8 mouse cellular contexts compared by ENCODE assay signal in the genomic region with DNA sequence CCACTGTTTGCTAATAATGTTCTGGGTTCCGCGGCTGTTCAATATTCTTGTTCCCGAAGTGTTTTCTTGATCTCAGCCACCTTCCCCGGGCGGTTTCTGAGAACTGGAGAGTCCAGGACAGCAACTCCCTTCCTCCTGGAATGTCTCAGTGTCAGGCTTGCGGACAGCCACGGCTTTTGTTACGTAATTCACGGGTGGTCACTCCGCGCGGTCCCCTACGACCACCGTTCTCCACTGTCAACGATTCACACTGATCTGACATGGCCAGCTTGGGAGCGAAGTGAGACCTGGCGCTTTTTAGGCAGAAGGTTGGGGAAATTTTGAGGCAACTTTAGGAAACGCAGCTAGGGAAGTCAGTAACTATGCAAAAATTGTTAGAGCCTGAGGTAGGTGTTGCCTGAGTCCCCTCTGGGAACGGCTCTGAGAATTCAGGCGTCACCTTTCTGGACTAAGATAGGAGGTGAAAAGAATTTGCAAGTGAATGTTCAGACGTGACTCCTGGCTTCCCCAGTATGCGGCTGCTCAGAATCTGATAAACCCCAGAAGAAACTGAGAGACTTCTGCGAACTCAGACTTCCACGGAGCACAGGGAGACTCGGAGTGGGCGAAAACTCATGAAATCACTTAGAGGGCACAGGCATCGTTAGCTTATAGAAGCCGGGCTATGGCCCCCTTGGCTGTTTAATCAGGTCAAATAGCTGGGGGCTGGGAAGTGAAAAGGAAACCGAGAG. TPM values are rescaled to one million over a fixed set of nuclear protein-coding genes. Genes with fewer than 3 reads are reported as not detected.
DNase-seq lines count a peak whose midpoint lies in the region; ATAC-seq and TF ChIP-seq lines count a peak whose summit lies in the region.

No protein-coding gene starts in this region.

- no peak for TF ChIP-seq CTCF in bone marrow, adult 2 months (IDR thresholded peaks at IDR 0.05; ENCODE audit: control insufficient read depth, insufficient read depth, low read length)
- no peak for TF ChIP-seq CTCF in embryonic fibroblast, embryonic 13.5 days (IDR thresholded peaks at IDR 0.05; ENCODE audit: borderline replicate concordance, insufficient read depth, low read length)

- whole genome bisulfite sequencing in bone marrow, adult 2 months, result 1% methylated on average over 29 of the region's 29 CpGs
- WGBS in hindbrain, embryonic 13.5 days, result under 1% methylated on average over 29 of the region's 29 CpGs
- 1% methylated on average over 29 of the region's 29 CpGs for WGBS in neural tube, embryonic 11.5 days

- H3K9ac ChIP-seq in hindbrain, embryonic 13.5 days, result peak overlapping the region; percentile 65
- peak overlapping the region; percentile 3 for H3K9ac ChIP-seq in neural tube, embryonic 11.5 days (ENCODE audit: low read length)

- no peaks in the 10 kb centered on the region; the same call in 1 of the 2 replicates for H3K4me1 ChIP-seq in bone marrow, adult 2 months (ENCODE audit: control insufficient read depth, insufficient read depth, low read length)
- H3K4me1 ChIP-seq in embryonic fibroblast, embryonic 13.5 days (ENCODE audit: control insufficient read depth, insufficient read depth, low read length), result no peaks in the 10 kb centered on the region; the same call in 1 of the 2 replicates
- H3K4me1 ChIP-seq in hindbrain, embryonic 13.5 days (replicated peaks), result peaks cover 31% of the 10 kb centered on the region
- peaks cover 17% of the 10 kb centered on the region for H3K4me1 ChIP-seq in neural tube, embryonic 11.5 days (ENCODE audit: control insufficient read depth, insufficient read depth, low read length)

- peak overlapping the region; percentile 96 for H3K4me2 ChIP-seq in hindbrain, embryonic 13.5 days
- H3K4me2 ChIP-seq in neural tube, embryonic 11.5 days (ENCODE audit: low read depth), result peak overlapping the region; percentile 98

- intact Hi-C loops in left cerebral cortex, postnatal 14 days (cut with DNase I), result loop anchor here (5.0 kb wide), 2 partner anchors 76 to 376 kb away; no protein-coding TSS in a partner anchor

- DNase-seq in left cerebral cortex, adult 18-20 months (ENCODE audit: low spot score in 2 of 2), result peak; percentile 6 to 14
- no peak for DNase-seq in left cerebral cortex, postnatal 14 days (ENCODE audit: low spot score in 2 of 2)
- peak; percentile 51 for DNase-seq in liver
- peak; percentile 49 for DNase-seq in neural tube, embryonic 11.5 days (ENCODE audit: low spot score)

- ATAC-seq in hindbrain, embryonic 13.5 days (ENCODE audit: low FRiP score), result no peak
- no peak for ATAC-seq in neural tube, embryonic 11.5 days (ENCODE audit: insufficient read depth, low FRiP score, low TSS enrichment)
- ATAC-seq in granulocyte monocyte progenitor cell, adult 5-6 weeks (replicated peaks; ENCODE audit: poor library complexity, severe bottlenecking), result no peak

- H3K9me3 ChIP-seq in hindbrain, embryonic 13.5 days, result no peaks in the 10 kb centered on the region
- no peaks in the 10 kb centered on the region for H3K9me3 ChIP-seq in neural tube, embryonic 11.5 days (ENCODE audit: control insufficient read depth, low read length)

- TF ChIP-seq POLR2A in bone marrow, adult 2 months (IDR thresholded peaks at IDR 0.05; ENCODE audit: borderline replicate concordance, control insufficient read depth, low read depth, low read length), result no peak
- no peak for TF ChIP-seq POLR2A in embryonic fibroblast, embryonic 13.5 days (IDR thresholded peaks at IDR 0.05; ENCODE audit: low read depth, low read length)

- peak overlapping the region; percentile 40 for H3K4me3 ChIP-seq in bone marrow, adult 2 months (replicated peaks; ENCODE audit: control insufficient read depth, low read depth, low read length)
- peak overlapping the region; percentile 35 for H3K4me3 ChIP-seq in embryonic fibroblast, embryonic 13.5 days (ENCODE audit: insufficient read depth, low read length)
- H3K4me3 ChIP-seq in hindbrain, embryonic 13.5 days, result peak overlapping the region; percentile 85
- peak overlapping the region; percentile 71 for H3K4me3 ChIP-seq in neural tube, embryonic 11.5 days (ENCODE audit: low read depth, low read length)

- H3K36me3 ChIP-seq in hindbrain, embryonic 13.5 days, result no peaks in the 10 kb centered on the region
- H3K36me3 ChIP-seq in neural tube, embryonic 11.5 days (ENCODE audit: control insufficient read depth, insufficient read depth, low read length), result no peaks in the 10 kb centered on the region

- H3K27ac ChIP-seq in bone marrow, adult 2 months (ENCODE audit: control insufficient read depth, insufficient read depth, low read depth, low read length, poor library complexity), result no peak overlapping the region
- no peak overlapping the region for H3K27ac ChIP-seq in embryonic fibroblast, embryonic 13.5 days (ENCODE audit: insufficient read depth, low read length)
- H3K27ac ChIP-seq in hindbrain, embryonic 13.5 days, result no peak overlapping the region
- no peak overlapping the region for H3K27ac ChIP-seq in neural tube, embryonic 11.5 days (ENCODE audit: low read depth, low read length)

- H3K27me3 ChIP-seq in hindbrain, embryonic 13.5 days, result 0 out of 2 replicates have a peak, but pooled peaks cover 6% of the 10 kb centered on the region
- 0 out of 2 replicates have a peak, but pooled peaks cover 5% of the 10 kb centered on the region for H3K27me3 ChIP-seq in neural tube, embryonic 11.5 days (ENCODE audit: control insufficient read depth, insufficient read depth, low read length)

RNA-seq across cellular contexts. Expression of gene Dpf3, which starts 0.9 kb away (rescaled TPM):
- 1 to 10 TPM; 4.9 to 5.6 TPM for total RNA-seq in left cerebral cortex, adult 18-20 months (2021)
- 1 to 10 TPM; 6.7 to 7.5 TPM for total RNA-seq in left cerebral cortex, postnatal 14 days (2021)
- polyA plus RNA-seq in bone marrow, adult 2 months (2011; ENCODE audit: insufficient read depth, insufficient read length, low replicate concordance, missing spikeins), result 24.7 and 25.6 TPM in 2 replicates
- not detected in 2 replicates for polyA plus RNA-seq in embryonic fibroblast, embryonic 13.5 days (2011; ENCODE audit: insufficient read length, low read depth, missing spikeins)
- polyA plus RNA-seq in hindbrain, embryonic 13.5 days (2015; fragmentation: Nextera tagmentation; extraction: Ambion mirVana), result 26.9 and 27.7 TPM in 2 replicates
- 10.8 and 11.0 TPM in 2 replicates for polyA plus RNA-seq in neural tube, embryonic 11.5 days (2014; fragmentation: Nextera tagmentation; extraction: Ambion mirVana)
- not detected in 2 replicates for total RNA-seq in granulocyte monocyte progenitor cell, adult 5-6 weeks (2014; fragmentation: Nextera tagmentation)
- 0.31 and 2.2 TPM in 2 replicates for total RNA-seq in granulocyte monocyte progenitor cell, adult 5-6 weeks (2017)

RNA-seq across cellular contexts. Expression of gene Dcaf4, which starts 31.9 kb away (rescaled TPM):
- total RNA-seq in left cerebral cortex, adult 18-20 months (2021), result 10 to 100 TPM; 25.9 to 27.0 TPM
- 10 to 100 TPM; 25.8 to 28.9 TPM for total RNA-seq in left cerebral cortex, postnatal 14 days (2021)
- polyA plus RNA-seq in bone marrow, adult 2 months (2011; ENCODE audit: insufficient read depth, insufficient read length, low replicate concordance, missing spikeins), result 12.0 and 22.7 TPM in 2 replicates
- 19.9 and 21.6 TPM in 2 replicates for polyA plus RNA-seq in embryonic fibroblast, embryonic 13.5 days (2011; ENCODE audit: insufficient read length, low read depth, missing spikeins)
- polyA plus RNA-seq in hindbrain, embryonic 13.5 days (2015; fragmentation: Nextera tagmentation; extraction: Ambion mirVana), result 37.3 and 40.6 TPM in 2 replicates
- 24.0 and 25.3 TPM in 2 replicates for polyA plus RNA-seq in neural tube, embryonic 11.5 days (2014; fragmentation: Nextera tagmentation; extraction: Ambion mirVana)
- 8.5 and 26.0 TPM in 2 replicates for total RNA-seq in granulocyte monocyte progenitor cell, adult 5-6 weeks (2014; fragmentation: Nextera tagmentation)
- 10.7 and 12.4 TPM in 2 replicates for total RNA-seq in granulocyte monocyte progenitor cell, adult 5-6 weeks (2017)

Comparison
In these comparisons a context has a peak if more than half of its experiments do, and no peak if none do; other contexts are left out.
1. DNase-seq: peak in left cerebral cortex, adult 18-20 months (2 of 2), liver (single experiment) and neural tube, embryonic 11.5 days (single experiment); none in left cerebral cortex, postnatal 14 days (0 of 2).
2. H3K4me3 ChIP-seq: peak in every context shown above with its lines; median percentile 85 in hindbrain, embryonic 13.5 days; 71 in neural tube, embryonic 11.5 days; 40 in bone marrow, adult 2 months; 35 in embryonic fibroblast, embryonic 13.5 days.
3. RNA of gene Dpf3, which starts 0.9 kb away (polyA plus RNA-seq): 26.9 to 27.7 TPM in hindbrain, embryonic 13.5 days, 24.7 to 25.6 TPM in bone marrow, adult 2 months and 10.8 to 11.0 TPM in neural tube, embryonic 11.5 days; not detected in embryonic fibroblast, embryonic 13.5 days; every median in the first group is over 10 times any median in the second.